In the genomic region with DNA sequence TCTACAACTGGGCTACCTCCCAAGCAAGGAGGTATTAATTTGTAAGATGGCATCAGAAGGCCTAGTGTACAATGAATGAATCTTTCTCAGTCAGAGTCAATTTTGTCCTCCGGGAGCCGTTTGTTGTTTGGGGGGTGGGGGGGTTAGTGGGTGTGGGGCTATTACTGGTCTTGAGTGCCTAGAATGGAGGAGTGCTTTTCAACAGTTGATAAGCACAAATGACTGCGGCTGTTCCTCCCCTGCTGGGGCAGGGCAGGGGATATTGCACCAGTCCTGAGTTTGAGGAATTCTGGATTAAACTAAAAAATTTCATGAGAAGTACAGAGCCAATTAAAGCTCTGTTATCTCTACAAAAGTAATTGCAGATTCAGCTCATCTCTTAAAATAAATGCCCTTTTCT, we compare ENCODE assay signal across 29 mouse cellular contexts. TPM values are rescaled to one million over a fixed set of nuclear protein-coding genes. Genes with fewer than 3 reads are reported as not detected.
A peak's percentile ranks its signal among the peaks of the same experiment; 100 is the strongest.
DNase-seq lines count a peak whose midpoint lies in the region; ATAC-seq and TF ChIP-seq lines count a peak whose summit lies in the region.
"Had no signal": no experiment of that assay in that cellular context is flagged by ENCODE, and none has a peak within 500 bp of the region (broad histone marks: within the 10 kb centered on the region; RNA-seq: fewer than 3 reads in every experiment).

No protein-coding gene starts in this region.

- no peaks in the 10 kb centered on the region for H3K9me3 ChIP-seq in heart, embryonic 15.5 days (replicated peaks)
- H3K9me3 ChIP-seq in liver, postnatal 0 days (ENCODE audit: low read length) = no peaks in the 10 kb centered on the region
- H3K9me3 ChIP-seq: embryonic facial prominence, embryonic 10.5 days; forebrain, embryonic 15.5 days; hindbrain, embryonic 15.5 days; limb, embryonic 10.5 days; neural tube, embryonic 15.5 days; stomach, embryonic 15.5 days had no signal

- WGBS in heart, embryonic 15.5 days = 8% methylated on average over 3 of the region's 3 CpGs
- 13% methylated on average over 3 of the region's 3 CpGs for WGBS in heart, adult 2 months
- 22% methylated on average over 3 of the region's 3 CpGs for WGBS in liver, postnatal 0 days (ENCODE audit: insufficient replicate concordance)

- no peak for TF ChIP-seq EP300 in heart, adult 2 months (IDR thresholded peaks at IDR 0.05; ENCODE audit: insufficient read depth, low read depth, low read length)
- TF ChIP-seq EP300 in liver, postnatal 0 days (IDR thresholded peaks at IDR 0.05; ENCODE audit: low read depth) = no peak

- H3K4me3 ChIP-seq in heart, embryonic 15.5 days = no peak overlapping the region
- H3K4me3 ChIP-seq in heart, adult 2 months = no peak overlapping the region
- no peak overlapping the region for H3K4me3 ChIP-seq in liver, postnatal 0 days (ENCODE audit: low read depth, low read length)
- H3K4me3 ChIP-seq: embryonic facial prominence, embryonic 10.5 days; forebrain, embryonic 15.5 days; hindbrain, embryonic 15.5 days; limb, embryonic 10.5 days; neural tube, embryonic 15.5 days; stomach, embryonic 15.5 days had no signal

- peak overlapping the region; percentile 40; the same call in 1 of the 2 replicates for H3K27ac ChIP-seq in heart, embryonic 15.5 days
- H3K27ac ChIP-seq in heart, adult 2 months = no peak overlapping the region
- H3K27ac ChIP-seq in liver, postnatal 0 days (ENCODE audit: low read depth) = no peak overlapping the region
- H3K27ac ChIP-seq: embryonic facial prominence, embryonic 10.5 days; forebrain, embryonic 15.5 days; hindbrain, embryonic 15.5 days; limb, embryonic 10.5 days; macrophage; neural tube, embryonic 15.5 days; stomach, embryonic 15.5 days had no signal

- H3K36me3 ChIP-seq in heart, embryonic 15.5 days = no peaks in the 10 kb centered on the region
- H3K36me3 ChIP-seq in heart, adult 2 months (ENCODE audit: control insufficient read depth, insufficient read depth, low read length) = peaks cover 54% of the 10 kb centered on the region
- H3K36me3 ChIP-seq in liver, postnatal 0 days (replicated peaks; ENCODE audit: insufficient read depth, low read length) = peaks cover 2% of the 10 kb centered on the region
- H3K36me3 ChIP-seq: forebrain, embryonic 15.5 days; hindbrain, embryonic 15.5 days; neural tube, embryonic 15.5 days; stomach, embryonic 15.5 days had no signal

- intact Hi-C loops in heart, postnatal 14 days (cut with DNase I) = no loop called here
- intact Hi-C loops in heart, adult 2 months (cut with DNase I) = no loop called here

- H3K4me2 ChIP-seq in heart, embryonic 15.5 days = peak overlapping the region; percentile 37
- H3K4me2 ChIP-seq in liver, postnatal 0 days (ENCODE audit: low read depth, low read length) = no peak overlapping the region
- H3K4me2 ChIP-seq: forebrain, embryonic 15.5 days; hindbrain, embryonic 15.5 days; midbrain, embryonic 11.5 days; neural tube, embryonic 15.5 days; stomach, embryonic 15.5 days had no signal

- no peaks in the 10 kb centered on the region for H3K27me3 ChIP-seq in heart, embryonic 15.5 days
- H3K27me3 ChIP-seq in heart, adult 2 months (ENCODE audit: control insufficient read depth, insufficient read depth, low read length) = no peaks in the 10 kb centered on the region
- H3K27me3 ChIP-seq in liver, postnatal 0 days (ENCODE audit: insufficient read depth, low read length) = no peaks in the 10 kb centered on the region
- H3K27me3 ChIP-seq: forebrain, embryonic 15.5 days; hindbrain, embryonic 15.5 days; neural tube, embryonic 15.5 days; stomach, embryonic 15.5 days had no signal

- TF ChIP-seq CTCF in heart, adult 2 months (IDR thresholded peaks at IDR 0.05) = no peak
- TF ChIP-seq CTCF in liver, postnatal 0 days (IDR thresholded peaks at IDR 0.05; ENCODE audit: low read depth) = no peak

- DNase-seq in heart, adult 11 months = peak; percentile 57
- no peak for DNase-seq in heart, postnatal 14 days
- no peak for DNase-seq in heart, adult 2 months
- peak; percentile 23 for DNase-seq in liver
- no peak for DNase-seq in liver, postnatal 0 days
- DNase-seq in adrenal gland, postnatal 14 days = no peak
- DNase-seq in cerebellum, adult 9-10 months = no peak
- DNase-seq: adrenal gland, postnatal 10 days; cerebellum, adult 9-11 months; gastrocnemius, postnatal 10 days; kidney, adult 2 months; kidney, postnatal 10 days; right cerebral cortex, adult 18-20 months; thymus, postnatal 25 days had no signal

- no peak overlapping the region for H3K9ac ChIP-seq in heart, embryonic 15.5 days
- no peak overlapping the region for H3K9ac ChIP-seq in heart, adult 2 months (ENCODE audit: low read depth, low read length)
- H3K9ac ChIP-seq in liver, postnatal 0 days (replicated peaks) = no peak overlapping the region
- H3K9ac ChIP-seq: forebrain, embryonic 15.5 days; hindbrain, embryonic 15.5 days; neural tube, embryonic 15.5 days; stomach, embryonic 15.5 days had no signal

- peaks cover 63% of the 10 kb centered on the region for H3K4me1 ChIP-seq in heart, embryonic 15.5 days (replicated peaks)
- peaks cover 19% of the 10 kb centered on the region for H3K4me1 ChIP-seq in heart, adult 2 months (ENCODE audit: control insufficient read depth, insufficient read depth, low read length)
- peaks cover 38% of the 10 kb centered on the region for H3K4me1 ChIP-seq in liver, postnatal 0 days (ENCODE audit: insufficient read depth)

- ATAC-seq in heart, embryonic 15.5 days (replicated peaks; ENCODE audit: insufficient number of reproducible peaks, insufficient read depth, low FRiP score, low read depth) = no peak; the same call in 1 of the 2 replicates
- 0 out of 2 replicates have a peak, but pooled peaks have one; percentile 21 for ATAC-seq in liver, postnatal 0 days
- ATAC-seq: CD4-positive, CD25-positive, alpha-beta regulatory T cell, adult 4 months; forebrain, embryonic 15.5 days had no signal

- no peak for TF ChIP-seq POLR2A in heart, adult 2 months (IDR thresholded peaks at IDR 0.05; ENCODE audit: insufficient read depth, low read depth, low read length)

- H3K79me2 ChIP-seq in heart, adult 2 months (replicated peaks; ENCODE audit: control insufficient read depth, insufficient read depth, low read length) = peaks cover 11% of the 10 kb centered on the region

RNA-seq across cellular contexts. Expression of gene Ccnt2, which starts 6.2 kb away (rescaled TPM):
- 10 to 100 TPM; 31.0 to 33.2 TPM for total RNA-seq in heart, postnatal 14 days (2021)
- 59.9 and 62.5 TPM in 2 replicates for polyA plus RNA-seq in heart, embryonic 15.5 days (2015; fragmentation: Nextera tagmentation; extraction: Ambion mirVana)
- 10 to 100 TPM; 20.6 to 21.6 TPM for total RNA-seq in heart, adult 2 months (2021)
- 17.2 and 33.6 TPM in 2 replicates for polyA plus RNA-seq in heart, adult 2 months (2012; rRNA removed)
- polyA plus RNA-seq in liver, postnatal 0 days (2015; fragmentation: Nextera tagmentation; extraction: Ambion mirVana) = 13.0 and 15.8 TPM in 2 replicates
- total RNA-seq in adrenal gland, postnatal 14 days (2021) = 40.2 and 46.5 TPM in 2 replicates

RNA-seq across cellular contexts. Expression of gene Acmsd, which starts 50.9 kb away (rescaled TPM):
- under 1 TPM; 0.33 to 0.44 TPM for total RNA-seq in heart, postnatal 14 days (2021)
- 0.35 and 0.51 TPM in 2 replicates for polyA plus RNA-seq in heart, embryonic 15.5 days (2015; fragmentation: Nextera tagmentation; extraction: Ambion mirVana)
- total RNA-seq in heart, adult 2 months (2021) = under 1 TPM; 0.10 to 0.43 TPM
- polyA plus RNA-seq in heart, adult 2 months (2012; rRNA removed) = 0.08 TPM in 1 of 2 replicates, not detected in the other
- 2.5 and 3.2 TPM in 2 replicates for polyA plus RNA-seq in liver, postnatal 0 days (2015; fragmentation: Nextera tagmentation; extraction: Ambion mirVana)
- 0.41 and 0.70 TPM in 2 replicates for total RNA-seq in adrenal gland, postnatal 14 days (2021)
- total RNA-seq: gastrocnemius, postnatal 10 days; granulocyte monocyte progenitor cell, adult 5-6 weeks; layer of hippocampus, postnatal 14 days; left cerebral cortex, adult 8-10 months had no signal
- polyA plus RNA-seq: brain, embryonic 14.5 days; forebrain, embryonic 15.5 days; intestine, embryonic 14.5 days; macrophage; neural tube, embryonic 15.5 days had no signal

Comparison
In these comparisons a context has a peak if more than half of its experiments do, and no peak if none do; other contexts are left out.
1. DNase-seq: peak in heart, adult 11 months (single experiment) and liver (single experiment); none in heart, postnatal 14 days (0 of 2), heart, adult 2 months (0 of 2), liver, postnatal 0 days (single experiment), adrenal gland, postnatal 14 days (single experiment) and cerebellum, adult 9-10 months (single experiment).